ENCODE assay signal across 28 mouse cellular contexts in genomic region chr11:98287531-98287930, GRCm38 (mm10). TPM values are rescaled to one million over a fixed set of nuclear protein-coding genes. Genes with fewer than 3 reads are reported as not detected.
DNase-seq lines count a peak whose midpoint lies in the region; ATAC-seq lines count a peak whose summit lies in the region.
"Had no signal": no experiment of that assay in that cellular context is flagged by ENCODE, and none has a peak within 500 bp of the region (broad histone marks: within the 10 kb centered on the region; RNA-seq: fewer than 3 reads in every experiment).

No protein-coding gene starts in this region.

- H3K27ac ChIP-seq in hindbrain, embryonic 16.5 days (ENCODE audit: low read depth, low read length): peak overlapping the region; percentile 14; the same call in 1 of the 2 replicates
- H3K27ac ChIP-seq in hindbrain, embryonic 11.5 days (ENCODE audit: low read depth, low read length): no peak overlapping the region
- H3K27ac ChIP-seq in liver, embryonic 11.5 days (ENCODE audit: low read depth, low read length): no peak overlapping the region
- H3K27ac ChIP-seq: embryonic facial prominence, embryonic 12.5 days; heart, adult 2 months; limb, embryonic 12.5 days; lung, embryonic 15.5 days had no signal

- no peaks in the 10 kb centered on the region for H3K36me3 ChIP-seq in hindbrain, embryonic 16.5 days (ENCODE audit: control insufficient read depth, insufficient read depth, low read length)
- no peaks in the 10 kb centered on the region for H3K36me3 ChIP-seq in hindbrain, embryonic 11.5 days (ENCODE audit: control insufficient read depth, insufficient read depth, low read length)
- no peaks in the 10 kb centered on the region for H3K36me3 ChIP-seq in liver, embryonic 11.5 days (ENCODE audit: control insufficient read depth, insufficient read depth, low read length)
- H3K36me3 ChIP-seq: embryonic facial prominence, embryonic 12.5 days; heart, embryonic 12.5 days; limb, embryonic 12.5 days; lung, embryonic 15.5 days had no signal

- H3K9me3 ChIP-seq in hindbrain, embryonic 16.5 days (ENCODE audit: control insufficient read depth, low read length): no peaks in the 10 kb centered on the region
- no peaks in the 10 kb centered on the region for H3K9me3 ChIP-seq in hindbrain, embryonic 11.5 days (ENCODE audit: control insufficient read depth, low read length)
- H3K9me3 ChIP-seq in liver, embryonic 11.5 days (ENCODE audit: control insufficient read depth, low read length): no peaks in the 10 kb centered on the region
- H3K9me3 ChIP-seq: embryonic facial prominence, embryonic 12.5 days; heart, embryonic 12.5 days; limb, embryonic 12.5 days; lung, embryonic 15.5 days had no signal

- no peaks in the 10 kb centered on the region for H3K27me3 ChIP-seq in hindbrain, embryonic 16.5 days (replicated peaks; ENCODE audit: control insufficient read depth, insufficient read depth, low read length)
- no peaks in the 10 kb centered on the region for H3K27me3 ChIP-seq in hindbrain, embryonic 11.5 days (ENCODE audit: control insufficient read depth, insufficient read depth, low read length)
- peaks cover 21% of the 10 kb centered on the region for H3K27me3 ChIP-seq in liver, embryonic 11.5 days (replicated peaks; ENCODE audit: control insufficient read depth, insufficient read depth, low read length)
- H3K27me3 ChIP-seq: embryonic facial prominence, embryonic 12.5 days; lung, embryonic 15.5 days had no signal

- H3K4me2 ChIP-seq in hindbrain, embryonic 16.5 days (ENCODE audit: low read length): no peak overlapping the region
- H3K4me2 ChIP-seq in hindbrain, embryonic 11.5 days (replicated peaks; ENCODE audit: low read depth, low read length): no peak overlapping the region
- no peak overlapping the region for H3K4me2 ChIP-seq in liver, embryonic 11.5 days
- H3K4me2 ChIP-seq: embryonic facial prominence, embryonic 12.5 days; heart, embryonic 12.5 days; limb, embryonic 12.5 days; lung, embryonic 15.5 days; midbrain, embryonic 11.5 days had no signal

- no peak overlapping the region for H3K4me3 ChIP-seq in hindbrain, embryonic 16.5 days (ENCODE audit: low read length)
- H3K4me3 ChIP-seq in hindbrain, embryonic 11.5 days (ENCODE audit: low read depth, low read length): no peak overlapping the region
- H3K4me3 ChIP-seq in liver, embryonic 11.5 days (ENCODE audit: low read depth, low read length): no peak overlapping the region
- H3K4me3 ChIP-seq: embryonic facial prominence, embryonic 12.5 days; heart, adult 2 months; heart, embryonic 12.5 days; limb, embryonic 12.5 days; lung, embryonic 15.5 days had no signal

- peaks cover 26% of the 10 kb centered on the region for H3K4me1 ChIP-seq in hindbrain, embryonic 16.5 days (ENCODE audit: control insufficient read depth, insufficient read depth, low read depth, low read length)
- no peaks in the 10 kb centered on the region for H3K4me1 ChIP-seq in hindbrain, embryonic 11.5 days (replicated peaks; ENCODE audit: control insufficient read depth, insufficient read depth, low read length)
- H3K4me1 ChIP-seq in liver, embryonic 11.5 days (replicated peaks; ENCODE audit: control insufficient read depth, insufficient read depth, low read length): no peaks in the 10 kb centered on the region

- no peak for ATAC-seq in cerebellum, adult (ENCODE audit: insufficient number of reproducible peaks, low FRiP score, low TSS enrichment)
- ATAC-seq in hindbrain, embryonic 16.5 days: no peak
- no peak for ATAC-seq in hindbrain, embryonic 11.5 days (ENCODE audit: low FRiP score)
- ATAC-seq in liver, embryonic 11.5 days (replicated peaks; ENCODE audit: low FRiP score): no peak
- ATAC-seq: activated CD4-positive, CD25-positive, alpha-beta regulatory T cell, adult 4 months had no signal

- WGBS in hindbrain, embryonic 16.5 days: 38% methylated on average over 5 of the region's 5 CpGs
- WGBS in hindbrain, embryonic 11.5 days: 54% methylated on average over 5 of the region's 5 CpGs
- WGBS in liver, embryonic 11.5 days: 45% methylated on average over 5 of the region's 5 CpGs

- peak; percentile 59 to 67 for DNase-seq in cerebellum, postnatal 10 days
- no peak for DNase-seq in hindbrain, embryonic 11.5 days (ENCODE audit: low spot score)
- DNase-seq in right cerebral cortex, postnatal 4 days: peak; percentile 38
- no peak for DNase-seq in right cerebral cortex, postnatal 14 days
- no peak for DNase-seq in liver, embryonic 11.5 days (ENCODE audit: low spot score)
- DNase-seq in embryo, embryonic 11 days: no peak
- DNase-seq: adrenal gland, adult 2 months; adrenal gland, postnatal 36 days; cerebellum, adult 8-10 months; cerebellum, postnatal 36 days; heart, adult 2 months; kidney, adult 2 months; right cerebral cortex, adult 18-20 months; thymus, adult 2 months; thymus, postnatal 4 days had no signal

- H3K9ac ChIP-seq in hindbrain, embryonic 16.5 days (ENCODE audit: low read depth, low read length): no peak overlapping the region
- H3K9ac ChIP-seq in hindbrain, embryonic 11.5 days (ENCODE audit: low read depth, low read length): no peak overlapping the region
- no peak overlapping the region for H3K9ac ChIP-seq in liver, embryonic 11.5 days (ENCODE audit: low read depth, low read length)
- H3K9ac ChIP-seq: embryonic facial prominence, embryonic 12.5 days; heart, embryonic 12.5 days; limb, embryonic 12.5 days; lung, embryonic 15.5 days had no signal

RNA-seq across cellular contexts. Expression of gene Neurod2, which starts 41.9 kb away (rescaled TPM):
- polyA plus RNA-seq in hindbrain, embryonic 16.5 days (2015; fragmentation: Nextera tagmentation; extraction: Ambion mirVana): 22.9 and 23.4 TPM in 2 replicates
- polyA plus RNA-seq in hindbrain, embryonic 11.5 days (2014; fragmentation: Nextera tagmentation; extraction: Ambion mirVana): 0.27 and 0.36 TPM in 2 replicates
- polyA plus RNA-seq in liver, embryonic 11.5 days (2014; fragmentation: Nextera tagmentation; extraction: Ambion mirVana): 0.10 and 0.18 TPM in 2 replicates
- polyA plus RNA-seq: activated CD4-positive, CD25-positive, alpha-beta regulatory T cell, adult 4 months; adrenal gland, adult 2 months; C2C12; heart, adult 2 months; heart, embryonic 12.5 days; heart, postnatal 0 days; kidney, adult 2 months; kidney, embryonic 16.5 days; liver, adult 2 months; liver, embryonic 16.5 days; lung, embryonic 15.5 days had no signal

Comparison
In these comparisons a context has a peak if more than half of its experiments do, and no peak if none do; other contexts are left out.
1. DNase-seq: peak in cerebellum, postnatal 10 days (2 of 2) and right cerebral cortex, postnatal 4 days (single experiment); none in hindbrain, embryonic 11.5 days (single experiment), right cerebral cortex, postnatal 14 days (single experiment), liver, embryonic 11.5 days (single experiment) and embryo, embryonic 11 days (single experiment).
2. RNA of gene Neurod2, which starts 41.9 kb away (polyA plus RNA-seq): 22.9 to 23.4 TPM in hindbrain, embryonic 16.5 days; 0.27 to 0.36 TPM in hindbrain, embryonic 11.5 days and 0.10 to 0.18 TPM in liver, embryonic 11.5 days; every median in the first group is over 10 times any median in the second.